Mouse (Mus musculus): ENCODE results near the gene Cdkal1.

Cdkal1 gene

DNA sequence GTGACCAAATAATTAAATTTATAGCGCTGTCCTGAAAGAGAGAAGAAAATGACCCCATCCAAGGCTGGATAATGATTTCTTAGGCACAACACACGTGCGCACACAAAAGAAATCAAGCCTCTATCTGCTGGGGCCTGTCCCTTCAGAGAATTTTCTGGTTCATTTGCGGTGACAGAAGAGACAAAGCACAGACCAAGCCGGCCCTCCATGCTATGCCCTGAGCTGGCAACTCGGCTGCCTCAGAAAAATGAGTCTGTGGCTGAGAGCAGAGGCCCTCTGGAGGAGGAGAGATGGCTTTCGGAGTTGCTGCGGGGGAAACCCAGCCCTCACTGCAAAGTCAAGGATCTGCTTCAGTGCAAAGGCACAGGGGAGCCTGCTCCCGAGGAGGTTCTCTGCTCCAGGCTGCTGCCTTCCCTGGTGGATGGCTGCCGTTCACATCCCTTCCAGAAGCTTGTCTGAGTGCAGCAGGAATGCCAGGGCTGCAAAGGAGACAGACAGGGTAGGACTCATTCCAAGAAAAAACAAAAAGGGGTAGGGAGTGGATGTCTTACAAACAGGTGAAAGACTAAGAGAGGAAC, 633.1 kb downstream of the Cdkal1 start:
- DNase-seq, result no peak

DNA sequence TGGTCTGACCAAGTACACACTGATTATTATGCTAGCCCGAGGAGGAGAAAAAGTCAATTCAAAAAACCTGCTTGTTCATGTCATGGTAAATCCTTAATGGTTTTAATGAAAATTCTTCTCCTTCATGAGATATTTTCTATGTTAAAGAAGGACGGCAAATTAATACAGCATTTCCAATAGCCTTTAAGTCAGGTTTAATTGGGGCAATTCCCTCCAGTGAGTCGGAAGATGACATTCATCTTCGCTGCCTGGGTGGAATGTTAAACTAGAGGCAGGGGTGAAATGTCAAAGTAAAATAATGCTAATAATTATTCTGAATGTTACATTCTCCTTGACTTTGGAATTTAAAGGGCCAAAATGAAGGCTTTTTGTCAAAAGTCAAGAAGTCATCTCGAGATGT, 633.8 kb downstream of the Cdkal1 start:
- DNase-seq, result no peak

DNA sequence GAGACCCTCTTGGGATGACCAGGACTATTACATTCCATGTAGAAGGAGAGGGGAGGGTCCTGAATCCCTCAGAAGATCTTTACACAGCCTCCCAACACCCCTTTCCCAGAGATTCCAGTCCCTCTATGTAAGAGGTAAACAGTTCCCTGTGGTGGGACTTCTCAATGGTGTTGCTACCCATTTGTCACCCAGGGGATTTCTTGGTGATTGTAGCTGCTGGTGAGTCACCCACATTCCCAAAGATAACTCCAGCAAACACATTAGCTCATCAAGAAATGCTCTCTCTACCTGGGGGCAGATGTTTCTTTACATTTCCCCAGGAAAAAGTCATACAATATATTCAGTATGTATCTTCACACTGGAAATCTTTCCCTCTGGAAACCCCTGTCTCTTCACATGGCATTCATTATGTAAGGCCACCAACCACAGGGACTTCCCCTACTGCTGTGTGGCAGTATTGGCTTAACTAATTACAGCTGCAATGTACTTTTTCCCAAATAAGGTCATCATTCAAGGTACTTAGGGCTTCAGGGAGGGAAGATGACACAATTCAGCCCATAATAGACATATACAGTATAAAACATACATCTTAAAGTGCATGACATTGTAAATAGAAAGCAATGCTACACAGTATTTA, 636.8 kb downstream of the Cdkal1 start:
- DNase-seq, result no peak

DNA sequence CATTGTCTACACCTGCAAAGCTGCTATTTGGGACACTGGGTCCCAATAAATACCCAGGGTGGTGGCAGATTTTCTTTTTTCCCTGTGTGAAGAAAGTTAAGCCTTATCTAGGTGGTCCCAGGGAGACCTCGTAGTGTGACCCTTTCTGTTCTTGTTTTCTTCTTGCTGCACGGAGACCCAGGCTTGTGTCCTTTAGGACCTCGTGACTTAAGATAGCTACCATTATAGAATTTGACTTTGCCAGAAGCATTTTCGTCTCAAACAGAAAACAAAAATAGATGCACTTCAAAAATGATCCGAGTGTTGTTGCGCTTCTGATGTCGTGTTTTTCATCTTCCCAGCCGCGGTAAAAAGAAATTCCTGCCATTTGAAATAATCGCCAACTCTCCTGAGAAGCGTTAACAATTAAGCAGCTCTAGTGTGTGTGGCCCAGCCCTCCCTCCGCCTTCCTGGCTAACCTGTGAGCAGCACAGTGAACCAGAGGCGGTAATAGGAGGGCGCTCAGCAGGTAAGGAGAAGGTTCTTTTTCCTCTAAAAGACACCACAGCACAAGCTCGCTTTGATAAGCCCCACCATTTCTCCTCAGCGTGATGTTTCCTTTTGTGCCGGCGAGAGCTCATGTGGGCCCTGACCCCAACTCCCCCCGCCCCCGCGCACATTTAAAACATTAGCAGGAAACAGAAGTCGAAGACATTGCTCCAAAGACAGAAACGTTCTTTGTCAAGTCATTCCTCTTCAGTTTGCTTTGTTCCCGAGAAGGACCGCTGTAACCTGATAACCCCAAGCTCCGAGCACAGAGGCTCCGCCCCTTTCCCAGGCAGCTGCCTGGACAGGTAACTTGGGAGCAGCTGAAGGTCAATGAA, 645.1 kb downstream of the Cdkal1 start:
- no peak for DNase-seq

DNA sequence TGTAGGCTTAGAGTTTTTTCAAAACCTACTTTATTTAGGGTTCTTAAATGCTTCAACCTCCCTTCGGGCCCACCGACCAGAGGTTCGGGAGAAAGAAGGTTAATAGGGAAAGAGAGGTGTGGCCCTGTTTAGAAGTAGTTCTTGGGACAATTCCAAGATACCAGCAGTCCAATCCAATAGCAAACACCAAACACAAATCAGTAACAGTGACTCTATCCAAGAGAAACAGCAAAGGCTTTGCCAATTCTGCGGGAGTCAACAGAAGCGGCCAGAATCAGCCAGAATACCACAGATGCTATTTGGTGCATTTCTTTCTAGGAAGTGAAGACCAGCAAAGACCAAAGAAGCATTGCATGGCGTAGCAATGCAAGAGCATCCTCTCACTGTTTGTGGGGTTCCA, 646.7 kb downstream of the Cdkal1 start:
- DNase-seq, result no peak

DNA sequence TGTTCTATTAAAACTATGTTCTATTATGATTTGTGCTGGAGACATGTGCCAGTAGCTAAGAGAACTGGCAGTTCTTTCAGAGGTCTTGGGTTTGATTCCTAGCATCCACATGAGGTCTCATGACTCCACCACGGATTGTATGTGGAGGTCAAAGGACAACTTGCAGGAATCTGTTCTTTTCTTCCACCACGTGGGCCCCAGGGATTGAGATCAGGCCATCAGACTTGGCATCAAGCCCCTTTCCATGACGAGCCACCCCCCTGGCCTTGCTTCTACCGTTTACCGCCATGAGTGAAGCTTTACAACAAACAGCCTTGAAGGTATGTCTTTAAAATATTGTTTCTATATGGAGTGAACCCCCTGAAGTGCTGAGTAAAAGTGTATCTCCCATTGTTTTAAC, 651.6 kb downstream of the Cdkal1 start:
- DNase-seq, result no peak

DNA sequence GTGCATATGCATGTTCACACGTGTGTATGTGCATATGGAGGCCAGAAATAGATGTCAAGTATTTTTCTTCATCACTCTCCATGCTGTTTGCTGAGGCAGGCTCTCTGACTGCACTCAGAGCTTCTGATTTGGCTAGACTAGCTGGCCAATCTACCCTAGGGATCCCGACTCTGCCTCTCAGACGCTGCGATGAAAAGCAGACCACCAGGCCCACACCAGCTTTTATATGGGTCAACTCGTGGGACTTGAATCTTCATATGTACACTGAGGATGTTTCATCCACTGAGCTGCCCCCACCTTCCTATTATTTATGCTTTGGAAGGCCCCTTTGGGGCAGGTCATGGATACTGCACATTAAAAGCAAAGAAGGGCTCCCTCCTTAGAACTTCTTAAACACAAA, 652.0 kb downstream of the Cdkal1 start:
- DNase-seq, result no peak

DNA sequence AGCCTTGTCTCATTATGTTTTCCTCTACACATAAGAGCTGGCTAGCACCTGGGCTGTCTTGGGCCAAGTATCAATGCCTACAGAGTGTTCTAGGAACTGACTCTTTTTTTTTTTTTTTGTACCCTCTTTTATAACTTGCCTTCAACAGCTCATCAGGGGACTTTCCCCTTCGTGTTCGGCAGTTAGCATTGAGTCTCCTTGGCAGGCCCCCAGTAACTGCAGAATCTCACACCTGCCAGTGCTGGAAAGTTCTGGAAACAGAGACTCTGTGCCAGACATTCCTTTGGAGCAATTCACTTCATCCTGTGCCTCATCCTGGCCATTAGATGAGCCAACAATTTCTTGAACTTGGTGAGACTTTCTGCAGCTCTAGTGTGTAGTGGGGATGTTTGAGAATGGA, 652.9 kb downstream of the Cdkal1 start:
- DNase-seq, result no peak

DNA sequence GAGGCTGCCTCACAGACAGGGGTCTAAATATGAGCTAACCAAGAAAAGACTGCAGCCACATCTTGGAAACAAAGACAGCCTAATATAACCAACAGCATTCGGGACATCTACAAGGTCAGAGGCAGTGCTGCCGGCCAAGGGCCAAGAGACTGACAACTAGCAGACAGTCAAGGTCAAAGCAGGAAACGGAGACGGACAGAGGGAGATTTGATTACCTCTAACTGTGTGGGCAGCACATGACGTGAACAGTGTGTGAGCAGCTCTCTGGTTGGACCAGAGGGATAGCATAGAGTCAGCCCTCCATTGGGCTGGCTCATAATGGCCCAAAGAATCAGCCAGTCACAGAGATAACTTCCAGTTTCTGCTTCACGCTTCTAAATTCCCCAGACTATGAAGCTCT, 655.8 kb downstream of the Cdkal1 start:
- no peak for DNase-seq

DNA sequence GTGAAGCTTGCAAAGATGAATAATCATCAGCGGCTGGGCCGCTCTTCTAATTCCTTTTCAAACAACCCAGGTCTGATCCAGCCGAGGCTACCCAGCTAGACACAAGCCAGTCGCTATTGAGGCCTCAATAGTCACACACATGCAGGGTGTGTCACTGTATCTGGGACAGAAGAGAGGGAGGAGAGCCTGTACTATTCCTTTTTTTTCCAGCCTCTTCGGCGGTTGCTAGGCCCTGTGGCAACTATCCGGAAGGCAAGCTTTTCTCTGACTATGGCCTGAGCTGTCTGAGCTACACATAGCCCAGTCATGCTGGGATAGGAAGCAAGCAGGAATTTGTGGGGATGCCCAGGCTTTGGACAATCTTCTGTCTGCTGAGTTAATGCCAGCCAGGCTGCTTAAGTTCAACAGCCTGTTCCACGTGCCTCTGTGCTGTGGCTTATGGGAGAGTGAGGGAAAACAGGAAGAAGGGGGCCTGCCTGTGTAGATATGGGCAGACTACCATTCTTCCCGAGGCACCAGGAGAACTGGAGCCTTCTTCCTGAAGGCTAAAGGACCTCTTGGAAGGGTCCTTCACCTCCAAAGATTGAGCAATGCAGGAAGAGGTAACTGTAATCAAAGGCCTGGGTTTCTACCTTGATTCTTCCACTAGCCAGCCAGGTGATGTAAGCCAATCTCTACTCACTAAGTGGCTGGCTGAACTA, 658.5 kb downstream of the Cdkal1 start:
- no peak for DNase-seq

DNA sequence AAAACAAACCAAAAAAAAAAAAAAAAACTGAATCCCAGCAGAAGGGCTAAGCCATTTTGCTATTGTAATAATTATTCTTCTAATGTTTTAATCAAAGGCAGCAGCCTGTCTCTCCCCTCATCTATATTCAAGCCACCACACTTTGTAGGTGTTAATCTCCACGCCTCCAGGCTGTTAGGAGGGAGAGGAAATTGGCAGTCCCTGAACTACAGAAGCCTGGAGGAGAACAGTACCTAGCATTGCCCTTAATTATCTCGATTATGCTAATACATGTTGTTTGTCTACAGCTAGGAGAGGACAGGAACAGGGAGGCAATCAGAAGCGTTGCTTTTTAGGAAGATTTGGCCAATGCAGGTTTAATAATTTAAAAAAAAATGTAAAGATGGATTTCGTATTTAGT, 659.8 kb downstream of the Cdkal1 start:
- no peak for DNase-seq

DNA sequence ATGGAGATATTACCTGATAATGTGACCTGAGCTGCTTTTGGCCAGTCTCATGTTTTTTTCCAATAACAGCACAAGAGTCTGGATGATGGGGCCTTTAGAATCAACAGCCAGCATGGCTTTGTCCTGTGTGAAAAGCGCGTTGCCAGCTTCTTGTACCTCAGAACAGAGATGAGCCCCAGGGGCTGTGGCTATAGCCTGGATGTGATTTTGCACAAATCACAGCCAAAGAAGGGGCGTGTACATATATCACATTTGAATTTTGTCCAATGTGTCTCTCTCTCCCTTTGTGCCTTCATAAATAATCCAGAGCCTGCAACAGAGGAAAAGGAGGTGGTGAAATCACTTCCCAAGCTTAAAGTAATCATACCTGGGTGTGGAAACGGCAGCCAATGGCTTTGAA, 660.5 kb downstream of the Cdkal1 start:
- no peak for DNase-seq

DNA sequence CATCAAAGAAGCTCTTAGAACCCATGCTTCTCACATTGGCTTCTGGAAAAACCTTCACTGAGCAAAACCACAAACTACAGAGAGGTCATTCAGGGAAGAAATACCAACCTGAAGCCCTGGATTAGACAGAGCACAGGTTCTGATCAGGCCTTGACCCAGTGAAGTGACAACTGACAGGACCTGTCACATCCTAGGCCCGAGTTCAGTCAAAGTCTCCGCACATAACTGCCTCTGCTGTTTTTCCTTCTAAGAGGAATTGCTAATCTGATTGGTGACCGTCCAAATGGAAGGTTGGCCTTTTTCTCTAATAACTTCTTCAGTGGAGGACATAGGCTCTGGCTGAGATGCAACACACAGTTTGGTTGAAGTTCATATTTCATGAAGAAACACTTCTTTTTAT, 662.8 kb downstream of the Cdkal1 start:
- DNase-seq, result no peak

DNA sequence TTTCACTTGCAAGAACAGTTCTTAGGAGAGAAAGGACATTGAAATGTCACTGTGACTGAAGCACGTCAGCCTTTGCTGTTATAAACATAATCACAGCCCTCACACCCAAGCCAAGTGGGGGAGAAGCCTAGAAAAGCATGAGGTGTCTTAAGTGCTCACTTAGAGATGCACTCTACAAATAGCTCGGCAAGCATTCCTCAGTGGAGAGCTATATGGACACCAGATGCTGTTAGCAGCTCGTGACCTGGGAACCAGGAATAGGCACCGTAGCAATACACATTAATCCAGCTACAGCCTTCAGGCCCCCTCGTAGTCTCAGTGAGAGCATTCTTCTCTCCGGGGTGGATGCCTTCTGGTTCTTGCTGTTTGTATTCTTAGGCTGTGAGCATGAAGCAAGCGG, 664.9 kb downstream of the Cdkal1 start:
- no peak for DNase-seq

DNA sequence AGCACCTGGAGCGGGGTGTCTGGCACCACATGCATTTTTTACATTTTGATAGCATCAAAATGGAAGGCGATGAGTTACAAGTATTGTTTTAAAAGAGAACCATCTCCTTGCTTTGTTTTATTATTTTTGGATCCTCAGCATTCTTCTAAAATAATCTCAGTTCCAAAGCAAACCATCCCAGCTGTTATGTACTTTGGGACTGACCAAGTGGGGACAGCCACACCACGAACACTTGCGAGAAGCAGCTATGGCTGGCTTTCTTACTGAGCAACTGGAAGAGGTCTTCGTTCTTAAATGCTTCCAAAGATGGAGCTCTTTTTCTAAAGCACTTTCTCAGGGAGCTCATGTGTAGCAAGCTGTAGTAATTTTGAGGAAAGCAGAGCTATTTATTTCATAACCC, 668.7 kb downstream of the Cdkal1 start:
- DNase-seq, result no peak

DNA sequence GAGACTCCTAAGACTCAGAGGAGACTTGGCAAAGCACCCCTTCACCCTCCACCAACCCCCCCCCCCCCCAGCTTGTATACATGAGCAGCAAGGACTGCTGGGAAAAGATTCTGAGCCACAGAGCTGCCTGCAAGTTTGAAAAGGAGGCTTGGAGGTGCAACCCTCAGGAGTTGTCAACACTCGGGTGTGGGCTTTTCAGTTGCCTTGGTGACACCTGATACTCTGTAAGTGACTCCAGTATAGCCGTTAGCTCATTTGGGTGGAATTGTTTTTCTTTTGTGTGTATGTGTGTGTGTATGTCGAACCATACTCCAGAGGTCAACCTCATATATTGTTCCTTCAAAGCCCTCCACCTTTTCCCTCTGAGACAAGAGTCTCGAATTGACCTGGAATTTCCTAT, 669.9 kb downstream of the Cdkal1 start:
- DNase-seq, result no peak

DNA sequence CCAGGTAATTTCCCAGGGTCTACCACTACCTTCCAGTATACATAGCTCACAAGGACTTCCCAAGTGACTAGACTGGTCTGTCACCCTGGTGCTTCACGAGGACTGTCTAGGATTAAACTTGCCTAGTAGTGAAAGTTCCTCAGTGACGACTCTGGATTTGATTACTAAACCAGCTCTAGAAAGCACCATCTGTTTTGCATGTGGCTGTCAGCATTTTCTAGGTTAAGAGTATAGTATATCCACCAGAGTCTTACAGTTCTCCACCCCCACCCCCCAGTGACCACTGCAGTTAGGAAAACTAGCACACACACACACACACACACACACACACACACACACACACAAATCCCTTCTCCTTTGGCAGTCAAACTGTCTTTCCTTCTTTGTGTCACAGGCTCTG, 670.9 kb downstream of the Cdkal1 start:
- DNase-seq, result no peak

DNA sequence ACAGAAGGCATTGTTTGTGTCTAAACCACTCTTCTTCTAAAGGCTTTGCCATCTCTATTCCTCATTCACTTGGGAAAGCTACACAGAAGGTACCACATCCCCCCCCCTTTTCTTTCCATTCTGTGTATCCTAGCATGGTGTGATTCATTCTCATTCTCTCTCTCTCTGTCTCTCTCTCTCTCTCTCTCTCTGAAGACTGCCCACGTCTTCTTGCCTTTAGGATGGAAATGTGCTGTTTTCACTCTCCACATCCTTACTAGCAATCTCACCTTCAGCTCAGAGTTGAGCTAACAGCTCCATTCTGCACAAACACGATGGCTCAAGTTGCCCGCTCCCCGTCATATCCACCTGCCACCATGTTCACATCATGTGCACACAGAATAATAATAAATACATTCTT, 675.6 kb downstream of the Cdkal1 start:
- DNase-seq, result no peak

DNA sequence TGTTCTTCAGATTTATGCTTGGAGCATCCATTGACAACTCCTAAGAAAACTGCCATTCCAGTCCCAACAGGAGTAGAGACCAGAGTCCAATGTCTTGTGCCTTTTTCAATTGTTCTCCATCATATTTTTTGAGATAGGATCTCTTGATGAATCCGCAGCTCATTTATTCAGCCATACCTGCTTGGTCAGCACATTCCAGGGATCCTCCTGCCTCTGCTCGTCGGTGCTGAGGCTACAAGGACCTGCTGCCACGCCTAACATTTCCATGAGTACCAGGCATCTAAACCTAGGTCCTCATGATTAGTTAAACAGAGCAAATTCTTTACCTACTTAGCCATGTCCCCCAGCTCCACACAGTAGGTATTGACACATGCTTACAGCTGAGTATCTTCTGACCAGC, 676.2 kb downstream of the Cdkal1 start:
- DNase-seq, result no peak

DNA sequence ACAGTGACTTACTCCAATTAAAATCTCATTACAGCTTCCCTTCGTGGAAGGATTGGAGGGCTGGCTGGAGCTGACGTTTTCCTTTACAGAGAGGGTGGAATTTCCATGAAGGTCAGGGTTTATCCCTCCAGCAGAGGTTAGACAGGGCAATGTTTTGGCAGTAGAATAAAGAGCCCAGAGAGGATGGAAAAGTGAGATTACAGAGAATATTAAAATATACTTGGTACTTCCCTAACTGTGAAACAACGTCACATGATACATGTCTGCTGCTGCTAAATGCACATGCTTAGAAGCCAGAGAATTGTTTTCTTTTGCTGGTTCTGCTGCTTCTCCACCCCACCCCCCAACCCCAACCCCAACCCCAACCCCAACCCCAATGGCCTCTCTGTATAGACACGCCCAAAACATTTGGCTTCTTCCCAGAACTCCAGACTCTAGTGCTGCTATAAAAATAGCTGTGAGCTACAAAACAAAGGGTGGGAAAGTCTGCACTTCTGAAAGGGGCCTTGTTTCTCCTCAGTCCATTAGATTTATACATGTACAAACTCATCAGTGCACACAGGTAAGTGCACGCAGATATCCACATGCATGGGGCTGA, 677.5 kb downstream of the Cdkal1 start:
- DNase-seq, result no peak

DNA sequence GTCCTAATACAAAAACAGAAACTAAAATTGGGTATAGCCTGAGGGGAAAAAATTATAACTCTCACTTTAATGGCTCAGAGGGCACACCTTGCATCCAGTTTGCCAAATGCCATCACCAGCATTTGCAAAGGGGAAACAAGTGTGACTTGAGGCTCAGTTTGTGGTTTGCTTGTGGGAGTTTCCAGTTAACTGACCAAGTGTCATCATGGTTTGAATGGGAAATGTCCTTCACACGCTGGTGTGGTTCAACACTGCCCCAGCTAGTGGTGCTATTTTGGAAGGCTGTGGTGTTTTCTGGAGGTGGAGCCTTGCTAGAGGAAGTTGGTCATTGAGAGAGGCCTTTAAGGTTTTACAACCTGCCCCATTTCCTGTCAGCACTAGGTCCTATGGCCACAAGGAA, 686.1 kb downstream of the Cdkal1 start:
- no peak for DNase-seq

DNA sequence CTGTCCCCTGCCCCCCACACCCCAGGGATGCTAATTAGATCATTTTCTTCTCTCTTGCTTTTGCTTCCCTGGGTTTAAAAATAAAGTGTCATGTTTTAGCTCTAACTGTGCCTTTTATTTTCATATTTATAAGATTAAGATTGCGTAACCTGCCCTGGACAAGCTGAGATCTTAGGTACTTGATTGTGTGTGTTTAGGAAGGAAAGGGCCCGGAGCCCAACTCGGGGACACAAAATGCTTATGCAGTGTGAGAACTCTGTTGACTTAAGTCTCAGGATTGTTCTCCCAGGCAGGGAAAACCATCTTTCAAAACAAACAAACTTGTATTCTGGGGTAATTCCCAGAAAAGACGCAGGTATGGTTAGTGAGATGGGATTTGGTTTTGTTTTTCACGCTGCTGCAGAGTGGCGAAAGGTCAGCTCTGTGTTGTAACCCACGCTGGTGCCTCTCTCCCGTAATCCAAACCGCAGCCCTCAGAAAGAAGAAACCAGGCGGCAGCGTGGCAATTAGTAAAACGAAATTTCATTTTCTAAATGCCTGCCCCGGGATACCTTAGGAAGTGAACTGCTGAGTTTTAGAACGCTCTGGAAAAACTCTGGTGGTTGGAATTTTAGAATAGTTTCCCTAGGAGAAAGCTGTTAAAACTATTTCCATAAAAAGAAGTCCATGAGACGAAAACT, 690.5 kb downstream of the Cdkal1 start:
- no peak for DNase-seq
